Mouse (Mus musculus) liver, postnatal 0 days (tissue): ENCODE data around the gene Gpr82.

Experiments
- CTCF ChIP-seq: sonication (generic); IDR thresholded peaks from 2 replicates; pipeline ENCODE4 v1.5.1; 2016; ENCODE audit warnings: antibody characterized with exemption, low read depth
- EP300 ChIP-seq: IDR thresholded peaks from 2 replicates; pipeline ENCODE4 v1.6.1; 2016; ENCODE audit warnings: antibody characterized with exemption, low read depth, mild to moderate bottlenecking

DNA sequence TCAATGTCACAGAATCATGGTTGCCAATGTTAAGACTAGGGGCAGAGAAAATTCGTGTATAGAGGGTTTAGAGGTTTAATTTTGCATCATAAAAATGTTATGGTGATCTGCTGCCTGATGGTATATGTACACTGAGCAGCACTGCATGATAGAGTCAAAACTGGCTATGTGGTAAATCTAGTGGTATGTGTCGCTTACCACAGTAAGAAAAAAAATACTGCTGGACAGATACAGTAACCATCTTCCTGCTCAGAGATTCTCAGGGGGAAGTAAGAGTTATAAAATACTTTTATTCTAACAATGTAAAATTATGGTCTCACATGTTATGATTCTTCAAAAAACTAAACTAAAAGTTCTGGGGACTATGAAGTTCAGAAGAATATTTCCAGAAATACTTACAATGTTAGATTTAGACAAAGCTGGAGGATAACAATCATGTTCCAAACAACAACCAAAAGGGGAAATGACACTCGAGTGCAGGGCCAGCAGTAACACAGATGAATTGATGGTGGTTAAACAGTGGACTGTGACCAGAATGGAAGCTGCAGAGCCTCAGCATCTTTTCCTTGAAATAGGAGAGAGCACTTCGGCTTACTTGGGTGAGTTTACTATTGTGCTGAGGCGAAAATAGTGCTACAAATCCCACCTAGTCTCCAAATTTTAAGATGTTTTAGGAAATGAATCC lies 29.4 kb upstream of the Gpr82 start, which contains the start of gene Gpr34:
- TF ChIP-seq EP300: no peak
- no peak for TF ChIP-seq CTCF
